Mouse (Mus musculus) midbrain, embryonic 10.5 days (tissue): ENCODE results near the gene Gpr3. TPM values are rescaled to one million over a fixed set of nuclear protein-coding genes. Genes with fewer than 3 reads are reported as not detected.

Experiments
- DNase-seq: peaks from one replicate; pipeline ENCODE4 v3.0.0-alpha.2; 2017; ENCODE audit warnings: low spot score
- H3K27ac ChIP-seq: fragments of 300-500 bp; sonication (generic); replicated peaks from 2 replicates; pipeline ENCODE4 v1.5.1; 2016; ENCODE audit warnings: mild to moderate bottlenecking
- H3K27me3 ChIP-seq: fragments of 300-500 bp; sonication (generic); 2 replicates; pipeline ENCODE4 v1.6.1; 2016; ENCODE audit warnings: low read depth, mild to moderate bottlenecking; ENCODE audit not compliant: poor library complexity, severe bottlenecking
- H3K36me3 ChIP-seq: fragments of 300-500 bp; sonication (generic); 2 replicates; pipeline ENCODE4 v1.6.1; 2016; ENCODE audit warnings: mild to moderate bottlenecking, moderate library complexity
- H3K4me1 ChIP-seq: fragments of 300-500 bp; sonication (generic); 2 replicates; pipeline ENCODE4 v1.6.1; 2016
- H3K4me3 ChIP-seq: fragments of 300-500 bp; sonication (generic); 2 replicates; pipeline ENCODE4 v1.5.1; 2016; ENCODE audit warnings: mild to moderate bottlenecking, moderate library complexity
- H3K9me3 ChIP-seq: fragments of 300-500 bp; sonication (generic); replicated peaks from 2 replicates; pipeline ENCODE4 v1.6.1; 2016; ENCODE audit warnings: mild to moderate bottlenecking
- WGBS: fragments of 180-500 bp; shearing (Covaris S2); methylation state at CpG from one replicate; pipeline ENCODE4 v1.1.7; 2016; 5-methylcytosine and 5-hydroxymethylcytosine counted together
- polyA plus RNA-seq: library from polyadenylated mRNA; unstranded; fragments of >200 nt; fragmentation: Nextera tagmentation; extraction: Ambion mirVana; gene quantifications from 2 replicates; pipeline ENCODE4 v1.2.1, GENCODE M21; 2016

Gpr3 gene
- polyA plus RNA-seq, 1 experiment from 2014 or later = 0.35 TPM

GRCm38 (mm10) chr4:133185893-133186292 lies 26.4 kb downstream of the Gpr3 start:
- H3K9me3 ChIP-seq = no peaks in the 10 kb centered on the region
- 95% methylated on average over 8 of the region's 8 CpGs for WGBS
- no peak for DNase-seq
- peaks cover 40% of the 10 kb centered on the region for H3K4me1 ChIP-seq
- H3K27me3 ChIP-seq = no peaks in the 10 kb centered on the region
- no peak overlapping the region for H3K4me3 ChIP-seq
- H3K36me3 ChIP-seq = peaks cover 72% of the 10 kb centered on the region
- no peak overlapping the region for H3K27ac ChIP-seq

DNA sequence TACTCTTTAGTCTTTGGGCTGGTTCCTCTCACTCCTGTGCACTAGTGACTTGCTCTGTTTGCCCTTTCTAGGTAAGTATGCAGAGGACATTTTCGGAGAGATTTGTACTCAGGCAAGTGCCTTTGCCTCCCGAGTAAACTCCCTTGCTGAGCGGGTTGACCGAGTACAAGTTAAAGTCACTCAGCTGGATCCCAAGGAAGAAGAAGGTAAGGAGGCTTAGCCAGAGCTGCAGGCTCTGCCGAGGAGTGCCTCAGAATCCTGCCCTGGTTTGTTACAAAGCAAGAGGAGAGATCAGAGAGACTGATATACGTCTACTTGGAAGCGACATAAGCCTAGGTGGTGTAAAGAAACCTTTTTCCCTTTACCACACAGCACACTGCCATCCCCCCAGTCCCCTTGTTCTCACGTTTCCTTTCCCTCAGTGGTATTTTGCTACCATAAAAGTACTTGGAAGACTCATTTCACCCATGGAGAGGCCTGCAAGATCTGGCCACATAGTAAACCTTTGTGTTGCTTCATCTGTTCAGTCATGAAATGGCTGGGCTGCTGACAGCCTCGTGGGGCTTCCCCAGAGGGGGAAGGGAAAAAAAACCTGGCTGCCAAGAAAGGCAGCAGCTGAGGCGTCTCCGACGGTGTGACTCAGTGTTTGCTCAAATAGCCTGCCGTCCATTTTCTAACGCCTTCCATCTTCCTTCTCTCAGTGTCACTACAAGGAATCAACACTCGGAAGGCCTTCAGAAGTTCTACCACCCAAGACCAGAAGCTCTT lies 27.3 kb downstream of the Gpr3 start:
- WGBS = 72% methylated on average over 15 of the region's 15 CpGs
- H3K9me3 ChIP-seq = no peaks in the 10 kb centered on the region
- peaks cover 35% of the 10 kb centered on the region for H3K4me1 ChIP-seq
- peak overlapping the region; percentile 46 for H3K27ac ChIP-seq
- H3K27me3 ChIP-seq = no peaks in the 10 kb centered on the region
- no peak overlapping the region for H3K4me3 ChIP-seq
- peaks cover 66% of the 10 kb centered on the region for H3K36me3 ChIP-seq
- DNase-seq = no peak

DNA sequence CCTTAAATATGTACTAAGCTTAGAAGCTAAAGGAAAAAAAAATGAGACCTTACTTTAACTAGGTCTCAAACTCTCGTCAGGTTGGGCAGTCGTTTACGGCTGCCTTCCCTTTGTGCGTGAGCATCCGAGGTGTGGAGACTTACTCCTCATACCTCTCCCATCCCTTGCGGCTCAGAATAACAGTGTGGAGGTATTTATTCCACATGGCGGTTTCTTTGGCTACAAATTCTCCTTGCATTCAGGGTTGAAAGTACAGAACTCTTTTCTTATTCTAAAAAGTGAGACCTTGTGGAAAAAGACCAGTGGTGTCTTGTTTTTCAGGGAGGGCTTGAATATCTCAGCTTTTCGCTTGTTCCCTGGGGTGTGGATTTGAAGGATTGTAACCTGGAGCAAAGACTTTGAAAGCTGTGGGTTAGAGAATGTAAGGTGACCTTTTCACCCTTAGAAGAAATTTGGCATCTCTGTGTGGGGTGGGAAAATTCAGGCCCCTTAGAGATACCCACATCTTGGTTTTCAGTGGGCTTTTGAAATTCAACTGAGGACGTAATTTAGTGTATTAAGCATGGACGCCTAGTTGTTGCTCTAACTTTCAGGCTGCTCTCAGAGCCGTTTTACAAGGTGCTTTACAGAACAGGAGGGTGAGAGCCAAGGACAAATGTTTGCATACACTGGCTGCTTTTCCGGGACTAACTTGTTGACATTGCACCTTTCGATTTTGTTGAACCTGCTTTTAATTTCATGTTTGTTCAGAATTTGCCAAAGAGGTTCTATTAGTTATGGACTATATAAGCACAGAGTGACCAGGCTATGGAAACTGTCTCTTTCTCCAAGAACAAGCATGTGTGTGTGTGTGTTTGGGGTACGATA lies 28.1 kb downstream of the Gpr3 start:
- Histone ChIP-seq H3K36me3 (peaks cover 65% of the 10 kb centered on the region), H3K27ac (no peak overlapping the region), H3K27me3 (no peaks in the 10 kb centered on the region), H3K4me3 (no peak overlapping the region), H3K4me1 (peaks cover 27% of the 10 kb centered on the region), H3K9me3 (no peaks in the 10 kb centered on the region)
- DNase-seq = no peak
- WGBS = 72% methylated on average over 14 of the region's 14 CpGs

DNA sequence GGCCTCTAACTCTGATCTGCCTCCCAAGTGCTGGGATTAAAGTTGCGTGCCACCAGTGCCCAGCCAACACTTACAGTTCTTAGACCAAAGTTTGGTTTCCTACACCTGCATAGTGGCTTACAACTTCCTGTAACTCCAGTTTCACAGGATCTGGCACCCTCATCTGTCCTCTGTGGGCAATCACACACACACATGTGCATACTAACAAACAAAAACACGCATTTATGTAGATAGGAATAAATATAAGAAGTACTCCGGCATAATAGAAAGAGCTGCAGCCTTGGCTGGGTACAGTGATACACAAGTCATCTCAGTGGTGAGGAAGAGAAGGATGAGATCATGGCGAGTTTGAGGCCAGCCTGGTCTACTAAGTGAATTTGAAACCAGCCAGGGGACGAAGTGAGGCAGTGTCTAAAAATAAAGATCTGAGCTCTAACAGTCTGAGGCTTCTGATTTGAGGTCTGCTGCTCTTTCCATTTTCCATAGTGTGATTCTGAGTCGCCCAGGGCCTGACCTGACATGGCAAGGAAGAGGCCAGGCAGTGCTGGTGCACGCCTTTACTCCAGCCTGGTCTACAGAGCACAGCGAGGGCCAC lies 29.8 kb downstream of the Gpr3 start:
- H3K9me3 ChIP-seq = no peaks in the 10 kb centered on the region
- 95% methylated on average over 8 of the region's 8 CpGs for WGBS
- DNase-seq = no peak
- no peaks in the 10 kb centered on the region for H3K27me3 ChIP-seq
- H3K27ac ChIP-seq = no peak overlapping the region
- H3K4me1 ChIP-seq = peaks cover 22% of the 10 kb centered on the region
- no peak overlapping the region for H3K4me3 ChIP-seq
- H3K36me3 ChIP-seq = peaks cover 63% of the 10 kb centered on the region

DNA sequence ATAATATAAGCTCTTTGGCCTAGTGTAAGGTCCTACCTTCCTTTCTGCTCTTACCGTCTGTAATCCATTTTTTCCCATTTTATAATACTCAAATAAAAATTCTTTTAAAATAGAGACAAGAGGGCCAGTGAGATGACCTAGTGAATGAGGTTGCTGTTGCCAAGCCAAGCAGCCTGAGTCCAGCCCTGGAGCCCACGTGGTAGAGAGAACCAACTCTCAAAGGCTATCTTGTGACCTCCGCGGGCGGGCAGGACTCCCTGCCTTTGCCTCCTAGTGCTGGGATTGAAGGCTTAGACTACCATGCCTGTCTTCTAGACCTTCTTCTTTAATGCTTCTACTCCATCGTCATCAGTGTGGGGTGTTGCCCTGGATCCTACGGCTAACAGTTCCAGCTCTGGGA lies 33.1 kb downstream of the Gpr3 start:
- H3K27ac ChIP-seq = no peak overlapping the region
- no peak overlapping the region for H3K4me3 ChIP-seq
- WGBS = 93% methylated on average over 7 of the region's 7 CpGs
- DNase-seq = no peak
- no peaks in the 10 kb centered on the region for H3K27me3 ChIP-seq
- H3K4me1 ChIP-seq = peaks cover 26% of the 10 kb centered on the region
- peaks cover 47% of the 10 kb centered on the region for H3K36me3 ChIP-seq
- no peaks in the 10 kb centered on the region for H3K9me3 ChIP-seq

- H3K27ac ChIP-seq = no peak overlapping the region
- H3K4me3 ChIP-seq = no peak overlapping the region
- DNase-seq = no peak
- H3K9me3 ChIP-seq = no peaks in the 10 kb centered on the region
- no peaks in the 10 kb centered on the region for H3K27me3 ChIP-seq
- H3K4me1 ChIP-seq = peaks cover 18% of the 10 kb centered on the region
- peaks cover 47% of the 10 kb centered on the region for H3K36me3 ChIP-seq
- 90% methylated on average over 5 of the region's 5 CpGs for WGBS
Measured at GRCm38 (mm10) chr4:133178305-133178704, 34.0 kb downstream of the Gpr3 start.

DNA sequence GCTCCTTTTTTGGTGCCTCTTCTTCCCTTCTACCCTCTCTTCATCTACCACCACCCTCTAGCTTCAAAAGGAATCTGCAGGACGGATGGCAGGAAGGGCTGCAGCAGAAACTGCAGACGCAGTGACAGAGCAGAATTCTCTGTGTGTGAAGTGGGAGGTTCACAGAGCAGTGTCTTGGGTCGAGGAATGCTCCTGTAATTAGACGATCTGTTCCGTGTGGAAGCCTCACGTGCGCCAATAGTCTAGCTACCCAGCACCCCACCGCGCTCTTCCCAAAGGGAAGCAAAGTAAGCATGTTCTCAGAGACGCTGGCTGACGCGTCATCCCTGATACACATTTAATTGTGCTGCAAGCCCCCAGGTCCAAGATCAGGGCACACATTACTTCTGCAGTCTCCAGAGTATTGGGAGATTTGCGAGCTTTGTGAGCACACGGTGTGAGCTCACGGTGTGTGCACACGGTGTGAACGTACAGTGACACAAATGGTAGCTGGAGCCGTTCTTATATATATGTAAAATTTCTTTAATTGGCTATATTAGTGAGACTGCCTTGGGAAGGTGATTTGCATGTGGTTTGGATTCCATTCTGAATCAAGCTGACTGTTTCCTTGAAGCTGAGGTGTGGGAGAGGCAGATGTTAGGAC lies 35.5 kb downstream of the Gpr3 start:
- Histone ChIP-seq H3K27me3 (no peaks in the 10 kb centered on the region), H3K9me3 (no peaks in the 10 kb centered on the region), H3K36me3 (peaks cover 43% of the 10 kb centered on the region), H3K27ac (0 out of 2 replicates have a peak overlapping the region, but pooled peaks have one; percentile 30), H3K4me3 (no peak overlapping the region), H3K4me1 (peaks cover 18% of the 10 kb centered on the region)
- WGBS = 91% methylated on average over 18 of the region's 18 CpGs
- DNase-seq = no peak

DNA sequence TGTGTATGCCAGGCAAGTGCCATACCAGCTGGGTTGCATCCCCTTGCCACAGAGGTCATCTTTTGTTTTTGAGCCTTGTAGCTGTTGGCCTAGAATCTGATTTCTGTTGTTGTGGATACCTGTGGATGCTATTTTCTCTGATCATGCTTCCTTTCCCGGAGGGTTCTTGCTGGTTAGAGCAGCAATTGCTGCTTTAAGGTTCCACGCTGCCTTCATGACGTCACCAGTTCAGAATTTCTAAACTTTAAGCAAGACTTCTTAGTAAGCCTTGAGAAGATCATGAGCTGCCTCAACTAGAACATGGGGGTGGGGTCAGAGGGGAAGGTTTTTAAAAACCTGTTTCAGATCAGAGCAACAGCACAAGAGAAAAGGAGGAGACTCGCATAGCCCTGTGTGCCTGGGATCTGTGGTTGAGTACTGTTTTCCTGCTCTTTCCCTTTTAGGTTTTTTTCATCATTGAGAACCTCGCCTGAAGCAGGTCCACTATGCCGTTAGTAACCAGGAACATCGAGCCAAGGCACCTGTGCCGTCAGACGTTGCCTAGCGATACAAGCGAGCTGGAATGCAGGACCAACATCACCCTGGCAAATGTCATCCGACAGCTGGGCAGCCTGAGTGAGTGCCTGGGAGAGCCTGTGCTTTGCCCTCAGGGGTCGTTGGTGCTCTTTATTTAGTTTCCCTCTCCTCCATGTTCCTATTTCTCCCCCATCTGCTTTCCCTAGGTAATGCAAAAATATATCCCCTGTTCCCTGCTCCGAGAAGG lies 36.2 kb downstream of the Gpr3 start:
- Histone ChIP-seq H3K27ac (0 out of 2 replicates have a peak overlapping the region, but pooled peaks have one; percentile 30), H3K9me3 (no peaks in the 10 kb centered on the region), H3K4me1 (peaks cover 18% of the 10 kb centered on the region), H3K4me3 (no peak overlapping the region), H3K36me3 (peaks cover 40% of the 10 kb centered on the region), H3K27me3 (no peaks in the 10 kb centered on the region)
- peak; percentile 24 for DNase-seq
- 69% methylated on average over 14 of the region's 14 CpGs for whole genome bisulfite sequencing

GRCm38 (mm10) chr4:133175274-133175673 lies 37.1 kb downstream of the Gpr3 start:
- 85% methylated on average over 7 of the region's 7 CpGs for WGBS
- Histone ChIP-seq H3K27me3 (no peaks in the 10 kb centered on the region), H3K36me3 (peaks cover 37% of the 10 kb centered on the region), H3K9me3 (no peaks in the 10 kb centered on the region), H3K4me3 (no peak overlapping the region), H3K4me1 (peaks cover 18% of the 10 kb centered on the region), H3K27ac (no peak overlapping the region)
- no peak for DNase-seq

GRCm38 (mm10) chr4:133174361-133174760 lies 38.0 kb downstream of the Gpr3 start:
- H3K4me3 ChIP-seq = no peak overlapping the region
- H3K9me3 ChIP-seq = no peaks in the 10 kb centered on the region
- 75% methylated on average over 4 of the region's 4 CpGs for WGBS
- no peak overlapping the region for H3K27ac ChIP-seq
- H3K36me3 ChIP-seq = peaks cover 29% of the 10 kb centered on the region
- H3K27me3 ChIP-seq = no peaks in the 10 kb centered on the region
- peaks cover 18% of the 10 kb centered on the region for H3K4me1 ChIP-seq
- DNase-seq = no peak

- Histone ChIP-seq H3K4me3 (no peak overlapping the region), H3K27me3 (no peaks in the 10 kb centered on the region), H3K27ac (no peak overlapping the region), H3K36me3 (peaks cover 12% of the 10 kb centered on the region), H3K9me3 (no peaks in the 10 kb centered on the region), H3K4me1 (peaks cover 18% of the 10 kb centered on the region)
- DNase-seq = no peak
- 88% methylated on average over 4 of the region's 4 CpGs for WGBS
Measured at GRCm38 (mm10) chr4:133172451-133172850, 39.9 kb downstream of the Gpr3 start.

DNA sequence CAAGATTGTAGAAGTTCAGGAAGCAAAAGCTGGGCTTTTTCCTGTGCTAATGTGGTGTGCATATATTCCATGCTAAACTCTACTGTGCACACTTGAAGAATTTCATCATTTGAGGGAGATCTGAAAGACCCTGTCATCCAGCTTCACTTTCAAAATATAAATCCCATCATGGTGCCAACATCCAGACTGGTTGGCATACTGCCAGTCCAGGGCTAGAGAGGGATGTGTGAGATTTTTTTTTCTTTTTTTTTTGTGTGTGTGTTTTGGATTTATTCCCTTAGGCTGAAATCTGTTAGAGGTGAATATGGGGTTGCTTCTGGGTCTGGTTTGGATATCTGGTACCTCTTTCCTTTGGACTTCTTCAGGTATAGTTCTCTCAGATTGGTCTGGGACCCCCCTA lies 41.7 kb downstream of the Gpr3 start:
- Histone ChIP-seq H3K36me3 (no peaks in the 10 kb centered on the region), H3K4me1 (peaks cover 5% of the 10 kb centered on the region), H3K9me3 (no peaks in the 10 kb centered on the region), H3K4me3 (no peak overlapping the region), H3K27me3 (no peaks in the 10 kb centered on the region), H3K27ac (no peak overlapping the region)
- no peak for DNase-seq
